Mouse (Mus musculus): ENCODE data around the gene Kat2a. TPM values are rescaled to one million over a fixed set of nuclear protein-coding genes. Genes with fewer than 3 reads are reported as not detected.
A peak's percentile ranks its signal among the peaks of the same experiment; 100 is the strongest.

Gene Kat2a
- polyA plus RNA-seq, 1 experiment from 2014 or later = 20.9 TPM

- 84% methylated on average over 9 of the region's 9 CpGs for WGBS (ENCODE audit: insufficient replicate concordance)
- Histone ChIP-seq H3K9me3 (replicated peaks) (no peaks in the 10 kb centered on the region), H3K36me3 (peaks cover 64% of the 10 kb centered on the region), H3K4me3 (replicated peaks) (no peak overlapping the region), H3K27ac (no peak overlapping the region), H3K9ac (no peak overlapping the region), H3K4me2 (no peak overlapping the region), H3K27me3 (no peaks in the 10 kb centered on the region), H3K4me1 (replicated peaks) (peaks cover 46% of the 10 kb centered on the region)
- ATAC-seq (ENCODE audit: low read depth) = no peak
- no peak for DNase-seq
These were observed 3.0 kb downstream of the Kat2a start for GRCm38 (mm10) chr11:100709201-100709810.

- 87% methylated on average over 23 of the region's 23 CpGs for WGBS (ENCODE audit: insufficient replicate concordance)
- no peak overlapping the region for H3K4me3 ChIP-seq (replicated peaks)
- peaks cover 57% of the 10 kb centered on the region for H3K36me3 ChIP-seq
These were observed 7.0 kb downstream of the Kat2a start for GRCm38 (mm10) chr11:100705095-100705747.

DNA sequence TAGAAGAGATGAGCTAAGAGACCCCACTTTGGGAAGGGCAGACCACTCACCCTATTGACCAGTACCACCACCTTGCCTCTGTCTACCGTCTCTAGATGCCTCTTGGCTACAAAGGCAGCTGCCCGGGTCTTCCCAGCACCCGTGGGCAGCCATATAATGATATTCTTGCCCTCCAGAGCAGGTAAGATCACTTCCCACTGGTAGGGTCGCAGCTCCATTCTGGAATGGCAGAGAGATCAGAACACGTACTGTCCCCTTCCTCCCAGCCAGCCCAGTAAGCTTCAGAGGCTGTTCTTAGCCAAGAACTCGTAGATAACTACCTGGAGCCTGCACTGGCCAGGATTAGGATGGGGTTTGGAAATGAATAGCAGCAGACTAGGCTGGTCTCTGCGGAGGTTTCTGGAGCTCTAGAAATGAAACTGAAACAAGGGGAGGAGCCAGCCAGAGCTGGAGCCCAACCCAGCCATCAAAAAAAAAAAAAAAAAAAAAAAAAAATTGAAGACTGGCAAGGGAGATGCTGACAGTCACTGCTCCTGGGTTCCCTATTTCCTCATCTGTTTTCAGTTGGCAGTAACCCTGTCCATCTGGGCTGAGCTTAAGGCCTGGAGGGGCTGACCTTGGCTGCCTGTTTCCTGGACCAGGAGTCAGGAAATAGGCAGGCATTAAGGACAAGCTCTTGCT, 8.3 kb downstream of the Kat2a start, which contains the start of gene Dhx58:
Gene Dhx58 (minus strand): TSS at position 421 of the 681 bp plus-strand sequence.
- DNase-seq (no peak), ATAC-seq (ENCODE audit: low read depth) (no peak)
- Histone ChIP-seq H3K4me2 (peak within 1 kb of the TSS; percentile 67), H3K9ac (peak within 1 kb of the TSS; percentile 49; the same call in 1 of the 2 replicates), H3K27me3 (no peaks in the 10 kb centered on the region), H3K4me3 (replicated peaks) (peak within 1 kb of the TSS; percentile 45), H3K36me3 (peaks cover 45% of the 10 kb centered on the region), H3K9me3 (replicated peaks) (no peaks in the 10 kb centered on the region), H3K4me1 (replicated peaks) (peaks cover 42% of the 10 kb centered on the region), H3K27ac (no peak within 1 kb of the TSS; the same call in 1 of the 2 replicates)
- WGBS (ENCODE audit: insufficient replicate concordance) = 51% methylated on average over 7 of the region's 7 CpGs

More at GRCm38 (mm10) chr11:100705095-100705747, 7.0 kb downstream of the Kat2a start:
- Histone ChIP-seq H3K9me3 (replicated peaks) (no peaks in the 10 kb centered on the region), H3K4me2 (no peak overlapping the region), H3K27me3 (no peaks in the 10 kb centered on the region), H3K9ac (no peak overlapping the region), H3K27ac (no peak overlapping the region), H3K4me1 (replicated peaks) (peaks cover 42% of the 10 kb centered on the region)
- ATAC-seq (ENCODE audit: low read depth) = no peak
- no peak for DNase-seq

- Histone ChIP-seq H3K4me1 (replicated peaks) (peaks cover 42% of the 10 kb centered on the region), H3K27me3 (no peaks in the 10 kb centered on the region), H3K4me2 (peak overlapping the region; percentile 67), H3K36me3 (peaks cover 39% of the 10 kb centered on the region), H3K27ac (no peak overlapping the region; the same call in 1 of the 2 replicates), H3K9me3 (replicated peaks) (no peaks in the 10 kb centered on the region), H3K9ac (no peak overlapping the region), H3K4me3 (replicated peaks) (0 out of 2 replicates have a peak overlapping the region, but pooled peaks have one; percentile 45)
- no peak for DNase-seq
- WGBS (ENCODE audit: insufficient replicate concordance) = 61% methylated on average over 11 of the region's 11 CpGs
- no peak for ATAC-seq (ENCODE audit: low read depth)
These were observed 8.9 kb downstream of the Kat2a start for GRCm38 (mm10) chr11:100703366-100703765.

- DNase-seq = no peak
- Histone ChIP-seq H3K9me3 (replicated peaks) (no peaks in the 10 kb centered on the region), H3K4me3 (replicated peaks) (peak overlapping the region; percentile 45), H3K9ac (peak overlapping the region; percentile 30), H3K4me1 (replicated peaks) (peaks cover 42% of the 10 kb centered on the region), H3K4me2 (peak overlapping the region; percentile 67), H3K36me3 (peaks cover 34% of the 10 kb centered on the region), H3K27ac (no peak overlapping the region; the same call in 1 of the 2 replicates), H3K27me3 (no peaks in the 10 kb centered on the region)
- no peak for ATAC-seq (ENCODE audit: low read depth)
- 36% methylated on average over 7 of the region's 7 CpGs for WGBS (ENCODE audit: insufficient replicate concordance)
These were observed 9.4 kb downstream of the Kat2a start for GRCm38 (mm10) chr11:100702906-100703305.

- Histone ChIP-seq H3K9me3 (replicated peaks) (no peaks in the 10 kb centered on the region), H3K36me3 (peaks cover 28% of the 10 kb centered on the region), H3K4me1 (replicated peaks) (peaks cover 42% of the 10 kb centered on the region), H3K27me3 (no peaks in the 10 kb centered on the region), H3K27ac (no peak overlapping the region), H3K9ac (peak overlapping the region; percentile 30), H3K4me3 (replicated peaks) (peak overlapping the region; percentile 45), H3K4me2 (peak overlapping the region; percentile 67)
- WGBS (ENCODE audit: insufficient replicate concordance) = 39% methylated on average over 19 of the region's 19 CpGs
- peak; percentile 41 for DNase-seq
- ATAC-seq (ENCODE audit: low read depth) = 0 out of 2 replicates have a peak, but pooled peaks have one; percentile 1
These were observed 10.0 kb downstream of the Kat2a start for GRCm38 (mm10) chr11:100702081-100702851.

- 10% methylated on average over 14 of the region's 14 CpGs for WGBS (ENCODE audit: insufficient replicate concordance)
- Histone ChIP-seq H3K9me3 (replicated peaks) (no peaks in the 10 kb centered on the region), H3K9ac (no peak overlapping the region), H3K27me3 (no peaks in the 10 kb centered on the region), H3K27ac (no peak overlapping the region), H3K4me2 (peak overlapping the region; percentile 52), H3K36me3 (peaks cover 18% of the 10 kb centered on the region), H3K4me1 (replicated peaks) (peaks cover 42% of the 10 kb centered on the region), H3K4me3 (replicated peaks) (peak overlapping the region; percentile 40)
- DNase-seq (peak; percentile 68), ATAC-seq (ENCODE audit: low read depth) (peak; percentile 47)
These were observed 11.0 kb downstream of the Kat2a start for GRCm38 (mm10) chr11:100701301-100701700.

DNA sequence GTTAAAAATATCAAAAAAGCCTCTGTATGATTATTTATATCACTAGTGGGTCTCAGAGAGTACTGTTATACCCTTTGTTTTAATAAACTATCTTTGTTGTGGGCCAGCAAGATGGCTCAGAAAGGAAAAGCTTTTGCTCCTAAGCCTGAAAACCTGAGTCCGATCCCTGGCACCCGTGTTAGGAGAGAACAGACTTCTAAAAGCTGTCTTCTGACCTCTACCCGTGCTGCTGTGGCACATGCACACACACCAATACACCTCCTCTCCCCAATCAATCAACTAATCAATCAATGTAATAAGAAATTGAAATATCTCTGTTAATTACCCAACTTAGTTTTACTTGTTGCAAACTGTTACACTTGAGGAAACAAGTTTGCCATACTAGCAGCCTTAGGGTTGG, 11.6 kb downstream of the Kat2a start:
- Histone ChIP-seq H3K27ac (no peak overlapping the region), H3K9me3 (replicated peaks) (no peaks in the 10 kb centered on the region), H3K4me1 (replicated peaks) (peaks cover 42% of the 10 kb centered on the region), H3K4me2 (peak overlapping the region; percentile 52; the same call in 1 of the 2 replicates), H3K27me3 (no peaks in the 10 kb centered on the region), H3K36me3 (peaks cover 12% of the 10 kb centered on the region), H3K4me3 (replicated peaks) (no peak overlapping the region), H3K9ac (no peak overlapping the region)
- WGBS (ENCODE audit: insufficient replicate concordance) = 71% methylated on average over 3 of the region's 3 CpGs
- ATAC-seq (ENCODE audit: low read depth) = no peak
- DNase-seq = no peak

- Histone ChIP-seq H3K9me3 (replicated peaks) (no peaks in the 10 kb centered on the region), H3K9ac (no peak overlapping the region), H3K27ac (no peak overlapping the region), H3K36me3 (no peaks in the 10 kb centered on the region), H3K4me1 (replicated peaks) (peaks cover 21% of the 10 kb centered on the region), H3K27me3 (peaks cover 6% of the 10 kb centered on the region), H3K4me2 (no peak overlapping the region), H3K4me3 (replicated peaks) (no peak overlapping the region)
- DNase-seq = no peak
- ATAC-seq (ENCODE audit: low read depth) = no peak
- WGBS (ENCODE audit: insufficient replicate concordance) = 64% methylated on average over 7 of the region's 7 CpGs
These were observed 14.3 kb downstream of the Kat2a start for GRCm38 (mm10) chr11:100697921-100698320.

DNA sequence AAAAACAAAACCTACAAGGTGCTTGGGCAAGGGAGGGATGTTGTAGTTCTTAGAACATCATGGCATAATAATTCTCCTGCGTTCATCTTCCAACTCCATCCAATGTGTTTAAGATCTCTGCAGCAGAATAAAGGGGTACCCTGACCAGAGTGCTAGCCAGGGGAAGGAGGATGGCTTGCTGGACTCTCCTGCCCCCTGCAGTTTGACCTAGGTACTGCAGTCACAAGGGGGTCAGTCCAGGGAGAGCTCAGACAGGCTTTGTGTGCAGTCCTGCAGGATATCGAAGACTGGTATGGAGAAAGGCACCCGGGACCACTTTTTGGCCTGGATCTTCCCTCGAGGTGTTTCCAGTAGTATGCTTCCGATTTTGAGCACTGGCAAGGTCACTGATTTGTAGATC, 17.3 kb downstream of the Kat2a start:
- 30% methylated on average over 5 of the region's 5 CpGs for WGBS (ENCODE audit: insufficient replicate concordance)
- no peak overlapping the region for H3K9ac ChIP-seq
- H3K4me2 ChIP-seq = no peak overlapping the region
- peaks cover 15% of the 10 kb centered on the region for H3K4me1 ChIP-seq (replicated peaks)
- H3K27ac ChIP-seq = no peak overlapping the region
- DNase-seq = peak; percentile 50
- H3K36me3 ChIP-seq = no peaks in the 10 kb centered on the region
- H3K9me3 ChIP-seq (replicated peaks) = no peaks in the 10 kb centered on the region
- H3K4me3 ChIP-seq (replicated peaks) = no peak overlapping the region
- no peak for ATAC-seq (ENCODE audit: low read depth)
- H3K27me3 ChIP-seq = peaks cover 36% of the 10 kb centered on the region

- ATAC-seq (ENCODE audit: low read depth) (no peak), DNase-seq (no peak)
- H3K4me1 ChIP-seq (replicated peaks) = peaks cover 15% of the 10 kb centered on the region
- H3K9ac ChIP-seq = no peak overlapping the region
- no peak overlapping the region for H3K4me3 ChIP-seq (replicated peaks)
- H3K4me2 ChIP-seq = no peak overlapping the region
- peaks cover 39% of the 10 kb centered on the region for H3K27me3 ChIP-seq
- no peak overlapping the region for H3K27ac ChIP-seq
- WGBS (ENCODE audit: insufficient replicate concordance) = 34% methylated on average over 5 of the region's 5 CpGs
- no peaks in the 10 kb centered on the region for H3K36me3 ChIP-seq
- H3K9me3 ChIP-seq (replicated peaks) = no peaks in the 10 kb centered on the region
These were observed 19.1 kb downstream of the Kat2a start for GRCm38 (mm10) chr11:100693154-100693553.

Measured in liver, embryonic 13.5 days (tissue).